Mouse (Mus musculus) brain, embryonic 18.5 days (tissue): Measurements from ENCODE around the gene Tnni3k.

Experiments
- DNase-seq: peaks from one replicate; pipeline ENCODE4 v3.0.0-alpha.2; 2012; ENCODE audit warnings: low read depth, low spot score

Gene Tnni3k

DNA sequence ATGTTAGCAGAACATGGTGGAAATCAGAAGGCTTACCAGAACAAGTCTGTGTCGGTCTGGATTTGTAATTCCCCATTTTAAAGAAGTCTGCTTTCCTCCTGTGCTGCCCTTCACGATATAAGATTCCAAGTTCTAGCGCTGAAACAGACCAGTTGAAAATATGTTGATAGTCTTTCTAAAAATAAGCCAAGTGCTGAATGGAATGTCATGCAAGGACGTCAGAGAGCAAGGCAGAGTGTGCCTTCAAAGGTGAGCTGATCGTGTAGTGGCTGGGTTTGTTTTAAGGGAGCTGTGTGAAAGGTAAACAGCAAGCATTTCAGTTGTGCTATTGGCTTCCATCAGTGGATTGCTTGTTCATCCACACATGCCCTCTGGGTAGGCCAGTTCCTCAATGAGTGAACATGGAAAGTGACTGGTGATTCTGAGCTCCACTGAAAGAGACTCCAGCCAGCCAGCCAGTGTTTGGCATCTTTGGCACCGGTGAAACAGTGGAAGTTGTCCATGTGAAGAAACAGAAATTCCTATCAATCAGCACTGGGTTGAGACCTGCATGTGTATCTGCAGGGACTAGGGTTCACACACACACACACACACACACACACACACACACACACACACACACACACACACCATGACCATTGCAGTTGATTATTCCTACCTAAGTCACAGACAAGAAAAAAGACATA is at the start of gene Tnni3k:
Tnni3k (minus strand) TSS at position 177 of the 686 bp plus-strand sequence.
- no peak for DNase-seq

DNA sequence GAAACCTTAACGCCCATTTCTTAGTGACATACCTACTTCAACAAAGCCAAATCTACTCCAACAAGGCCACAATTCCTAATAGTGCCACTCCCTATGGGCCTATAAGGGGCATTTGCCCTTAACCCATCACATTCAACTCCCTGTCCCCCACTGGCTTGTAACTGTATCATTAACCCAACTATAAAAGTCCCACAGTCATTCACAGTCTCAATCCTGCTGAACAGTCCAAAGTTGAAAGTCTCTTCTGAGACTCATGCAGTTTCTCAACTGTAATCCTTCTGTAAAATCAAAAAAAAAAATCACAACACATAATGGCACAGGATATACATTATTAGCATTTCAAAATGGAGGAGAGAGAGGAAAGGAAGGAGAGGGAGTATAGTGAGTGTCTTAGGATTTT is 44.1 kb upstream of the Tnni3k start:
- no peak for DNase-seq

DNA sequence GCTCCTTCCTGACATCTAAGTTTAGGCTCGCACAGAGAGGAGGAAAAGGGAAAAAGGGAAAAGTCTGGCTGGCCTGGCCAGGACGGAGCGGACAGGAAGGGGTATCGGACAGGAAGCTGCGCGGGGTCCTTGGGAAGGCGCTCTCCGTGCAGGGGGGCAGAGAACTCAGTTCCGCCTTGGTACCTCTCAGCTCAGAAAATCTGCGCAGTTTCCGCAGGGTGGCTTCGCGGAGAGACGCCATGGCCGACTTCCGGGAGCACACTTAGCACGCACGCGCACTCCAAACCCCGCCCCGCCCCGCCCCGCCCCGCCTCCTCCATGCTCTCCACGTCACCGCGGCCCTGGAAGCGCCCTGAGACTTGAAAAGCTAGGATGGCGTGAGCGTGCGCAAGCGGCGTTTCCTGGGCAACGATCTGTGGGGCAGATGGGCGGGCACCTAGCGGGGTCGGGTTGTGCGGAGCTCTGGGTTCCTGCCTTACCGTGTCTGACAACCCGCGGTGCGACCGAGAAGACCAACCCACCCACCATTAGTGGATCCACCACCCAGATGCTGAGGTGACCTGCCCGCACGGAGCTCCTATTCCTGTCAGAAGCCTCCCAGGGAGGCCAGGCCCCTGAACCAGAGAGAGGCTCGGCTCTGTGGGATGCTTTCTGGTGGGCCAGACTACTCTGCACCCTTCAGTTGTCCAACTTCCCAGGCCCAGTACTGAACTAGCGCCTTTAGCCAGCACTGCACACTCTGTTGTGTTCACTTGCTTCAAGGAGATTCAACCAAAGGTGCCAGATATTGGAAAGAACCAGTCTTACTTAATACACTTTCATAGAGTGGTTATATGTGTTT is 38.1 kb upstream of the Tnni3k start, which contains the start of the genes Fpgt and Lrriq3:
Fpgt (minus strand) TSS at position 288 of the 841 bp plus-strand sequence.
Lrriq3 (plus strand) TSS at position 319 of the 841 bp plus-strand sequence.
- peak; percentile 87 for DNase-seq

DNA sequence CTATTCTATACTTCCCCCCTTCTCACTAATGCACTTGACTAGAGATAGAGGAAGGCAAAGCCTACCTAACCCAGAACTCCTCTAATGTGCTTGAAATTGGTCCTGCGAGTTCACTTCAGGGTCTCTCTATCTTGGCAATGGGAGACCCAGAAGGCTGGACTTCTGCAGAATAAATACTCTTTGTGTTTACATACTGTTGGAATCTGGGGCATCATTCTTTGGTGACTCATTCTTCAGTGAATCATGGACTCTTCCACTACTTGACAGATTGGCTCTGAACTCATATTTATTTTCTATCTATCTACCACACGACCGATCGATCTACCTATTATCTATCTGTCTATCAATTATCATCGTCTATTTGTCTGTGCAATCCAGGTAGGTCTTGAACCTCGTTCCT is 36.9 kb upstream of the Tnni3k start:
- DNase-seq: no peak

DNA sequence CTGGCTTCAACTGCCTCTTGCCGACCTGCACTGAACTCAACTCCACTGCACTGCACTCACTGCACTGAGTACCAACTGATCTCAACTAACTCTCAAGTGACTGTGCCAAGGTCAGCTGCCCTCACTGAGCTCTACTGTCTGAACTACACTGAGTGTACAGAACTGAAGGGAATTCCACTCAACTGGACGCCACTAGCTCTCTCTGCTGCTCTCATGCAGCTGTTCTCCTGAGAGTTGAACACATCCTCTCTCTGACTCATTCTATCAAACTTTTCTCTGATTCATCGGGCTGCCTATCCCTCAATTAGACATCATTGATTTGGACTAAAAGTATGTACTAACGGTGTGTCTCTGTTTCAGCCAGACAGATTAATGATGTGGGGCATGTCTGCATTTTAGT is 22.7 kb upstream of the Tnni3k start:
- DNase-seq: no peak

DNA sequence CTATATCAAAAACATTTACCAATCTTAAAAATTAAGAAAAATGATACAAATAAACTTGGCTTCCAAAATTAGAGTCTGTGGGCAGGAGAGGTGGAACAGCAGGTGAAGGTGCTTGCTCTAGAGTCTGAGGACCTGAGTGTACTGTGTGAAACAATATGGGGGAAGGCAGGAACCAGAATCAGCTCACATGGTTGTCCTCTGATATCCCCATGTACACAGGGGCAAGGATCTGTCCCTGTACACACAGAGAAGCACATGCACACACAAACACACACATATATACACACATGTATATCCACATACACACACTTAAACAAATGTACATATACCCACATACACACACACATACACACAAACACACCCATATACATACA is 4.2 kb upstream of the Tnni3k start:
- DNase-seq: no peak

DNA sequence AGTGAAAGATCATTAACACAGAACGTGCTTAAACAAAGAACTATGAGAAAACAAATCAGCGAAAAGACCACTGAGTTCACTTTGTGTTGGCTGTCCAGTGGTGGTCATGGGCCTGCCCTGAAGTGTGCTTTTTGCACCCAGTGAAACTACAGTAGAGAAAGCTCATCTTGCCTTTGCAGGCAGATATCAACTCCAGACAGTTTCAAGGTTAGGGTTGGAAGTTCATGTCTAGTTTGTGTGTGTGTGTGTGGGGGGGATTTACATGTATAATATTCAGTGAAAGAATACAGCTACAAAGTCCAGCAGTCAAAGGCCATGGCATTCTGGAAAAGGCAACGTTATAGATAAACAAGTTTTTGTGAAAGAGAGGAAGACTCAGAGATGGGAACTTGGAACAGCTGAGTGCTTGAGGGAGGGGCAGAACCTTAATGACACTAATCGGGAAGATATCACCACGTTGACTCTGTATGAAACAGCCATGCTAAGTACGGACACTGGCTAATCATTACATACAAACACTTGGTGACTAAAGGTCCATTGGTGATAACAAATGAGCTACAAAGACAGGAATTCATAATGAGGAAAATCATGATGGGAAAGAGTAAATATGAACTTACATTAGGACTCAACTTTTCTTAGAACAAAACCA is 3.7 kb upstream of the Tnni3k start:
- DNase-seq: no peak

DNA sequence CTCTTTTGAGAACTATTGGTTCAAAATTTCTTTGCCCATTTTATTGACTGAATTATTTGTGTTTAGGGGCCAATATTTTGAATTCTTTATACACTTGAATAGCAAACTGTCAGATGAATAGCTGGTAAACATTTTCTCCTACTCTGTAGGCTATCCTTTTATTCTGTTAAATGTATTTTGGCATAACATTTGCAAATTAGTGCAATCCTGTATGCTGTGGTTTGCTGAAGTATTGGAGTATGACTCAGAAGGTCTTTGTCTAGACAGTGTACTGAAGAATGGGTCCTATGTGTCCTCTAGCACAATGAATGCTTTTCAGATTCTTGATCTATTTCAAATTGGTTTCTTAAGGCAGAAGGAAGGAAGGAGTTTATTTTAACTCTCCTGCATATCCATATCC is 2.4 kb upstream of the Tnni3k start:
- no peak for DNase-seq

DNA sequence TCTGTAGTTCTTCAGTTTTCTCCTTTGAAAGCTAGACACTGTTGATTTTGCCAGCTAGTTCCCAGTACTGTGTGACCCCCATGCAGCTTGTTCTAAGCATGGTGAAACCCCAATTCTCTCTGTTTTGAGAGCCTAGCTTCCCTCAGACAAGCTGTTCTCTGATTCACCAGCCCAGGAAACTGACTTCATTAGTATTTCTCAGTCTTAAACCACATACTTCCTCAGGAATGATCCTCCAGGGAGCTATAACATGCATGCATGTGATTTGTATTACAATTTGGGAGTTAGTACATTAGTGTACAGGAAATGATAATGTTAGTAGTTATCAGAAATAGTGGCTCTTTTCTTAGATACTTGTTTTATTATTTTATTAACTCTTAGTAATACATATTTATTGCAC is 1.4 kb upstream of the Tnni3k start:
- no peak for DNase-seq

DNA sequence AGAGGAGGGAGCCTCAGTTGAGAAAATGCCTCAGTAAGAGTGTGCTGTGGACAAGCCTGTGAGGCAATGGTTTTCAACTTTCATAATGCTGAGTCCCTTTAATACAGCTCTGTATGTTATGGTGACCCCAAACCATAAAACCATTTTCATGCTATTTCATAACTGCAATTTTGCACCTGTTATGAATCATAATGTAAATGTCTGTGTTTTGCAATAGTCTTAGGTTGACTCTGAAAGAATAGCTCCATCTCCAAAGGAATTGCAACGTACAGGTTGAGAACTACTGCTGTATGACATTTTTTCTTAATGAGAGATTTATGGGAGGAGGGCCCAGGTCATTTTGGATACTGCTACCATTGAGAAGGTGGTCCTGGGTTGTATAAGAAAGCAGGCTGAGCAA is 2.0 kb downstream of the Tnni3k start:
- no peak for DNase-seq

DNA sequence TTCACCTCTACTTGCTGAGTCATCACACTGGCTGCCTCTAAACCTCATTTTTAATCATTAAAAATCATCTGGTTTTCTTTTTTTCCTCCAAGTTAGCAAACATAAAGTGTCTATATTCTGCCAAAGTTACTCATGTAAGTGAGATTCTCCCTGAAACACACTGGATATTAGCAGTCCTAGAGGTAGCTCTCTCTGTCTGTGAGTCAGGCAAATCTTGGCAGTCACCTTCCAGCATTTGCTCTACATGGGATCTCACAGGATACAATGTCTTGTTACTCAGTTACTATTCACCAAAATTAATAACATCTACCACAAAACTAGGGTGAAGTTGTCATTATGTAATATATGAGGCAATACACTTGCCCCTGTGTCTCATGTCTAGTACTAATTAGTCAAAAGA is 3.2 kb downstream of the Tnni3k start:
- DNase-seq: no peak

DNA sequence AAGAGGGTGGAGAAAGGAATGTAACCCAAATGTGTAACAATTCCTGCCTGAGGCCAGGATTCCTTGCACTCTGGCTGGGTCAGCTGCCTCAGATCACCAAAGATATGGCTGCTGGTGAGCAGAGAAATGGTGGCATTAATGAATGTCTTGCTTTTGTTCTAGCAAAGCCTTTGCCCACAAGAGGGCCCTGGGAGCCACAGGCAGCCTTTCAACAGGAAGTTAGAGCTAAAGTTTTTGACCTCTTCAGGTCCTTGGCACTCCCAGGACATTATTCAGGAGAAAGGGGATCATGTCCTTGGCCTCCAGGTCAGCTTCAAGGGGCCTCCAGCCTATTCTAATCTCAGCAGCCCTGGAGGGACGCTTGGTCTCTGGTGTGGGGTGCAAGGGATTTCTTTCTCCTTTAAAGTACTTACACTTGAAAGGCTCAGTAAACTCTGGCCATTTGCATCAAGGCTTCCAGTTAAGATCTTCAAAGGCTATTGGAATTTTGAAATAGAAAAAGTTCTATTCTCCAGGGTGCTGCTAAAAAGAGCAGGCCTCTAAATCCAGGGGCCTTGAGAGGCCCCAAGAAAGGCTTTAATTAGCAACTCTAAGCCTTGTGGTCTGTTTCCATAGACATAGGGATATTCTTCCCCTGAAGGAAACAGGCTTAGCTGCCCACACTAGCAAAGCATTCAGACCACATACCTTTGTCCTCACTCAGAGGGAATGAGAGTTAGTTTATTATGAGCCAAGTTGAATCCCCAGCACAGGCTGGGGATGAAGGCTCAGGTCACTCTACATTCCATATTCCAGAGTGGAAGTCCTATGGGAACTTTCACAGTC is 16.0 kb downstream of the Tnni3k start:
- no peak for DNase-seq

DNA sequence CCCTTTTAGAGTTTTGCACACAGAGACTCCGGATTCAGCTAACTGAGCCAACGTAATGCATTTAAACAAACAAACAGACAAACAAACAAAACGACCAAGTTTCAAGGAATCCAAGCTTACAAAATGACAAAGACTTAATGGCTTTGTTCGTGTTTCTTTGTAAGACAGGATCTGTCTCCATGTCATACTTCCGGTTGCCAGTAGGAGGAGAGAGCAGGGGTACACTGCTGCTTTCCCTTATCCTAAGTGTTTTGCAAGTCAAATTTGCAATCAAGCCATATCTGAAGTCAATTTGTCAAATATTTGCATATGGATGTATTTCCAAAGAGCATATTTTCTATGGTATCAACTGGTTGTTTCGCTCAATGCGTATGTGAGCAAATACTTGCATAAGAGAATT is 20.9 kb downstream of the Tnni3k start:
- DNase-seq: no peak

DNA sequence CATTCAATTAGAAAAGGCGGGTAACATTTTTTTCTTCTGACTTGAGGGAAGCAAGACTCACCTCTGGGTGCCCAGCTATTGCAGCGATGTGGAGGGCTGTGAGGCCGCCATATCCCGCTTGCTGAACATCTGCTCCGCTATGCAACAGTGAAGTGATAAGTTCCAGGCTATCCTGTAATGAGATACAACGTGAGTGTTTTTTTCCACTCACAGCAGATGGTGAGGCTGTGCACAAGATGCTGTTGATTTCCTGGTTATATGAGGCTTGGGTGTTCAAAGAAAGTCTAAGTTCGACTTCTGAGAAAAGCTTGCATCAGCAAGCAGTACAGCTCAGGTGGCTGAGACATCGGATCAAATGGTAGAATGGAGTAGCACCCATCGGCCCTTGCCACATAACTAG is 25.0 kb downstream of the Tnni3k start:
- DNase-seq: peak; percentile 10

DNA sequence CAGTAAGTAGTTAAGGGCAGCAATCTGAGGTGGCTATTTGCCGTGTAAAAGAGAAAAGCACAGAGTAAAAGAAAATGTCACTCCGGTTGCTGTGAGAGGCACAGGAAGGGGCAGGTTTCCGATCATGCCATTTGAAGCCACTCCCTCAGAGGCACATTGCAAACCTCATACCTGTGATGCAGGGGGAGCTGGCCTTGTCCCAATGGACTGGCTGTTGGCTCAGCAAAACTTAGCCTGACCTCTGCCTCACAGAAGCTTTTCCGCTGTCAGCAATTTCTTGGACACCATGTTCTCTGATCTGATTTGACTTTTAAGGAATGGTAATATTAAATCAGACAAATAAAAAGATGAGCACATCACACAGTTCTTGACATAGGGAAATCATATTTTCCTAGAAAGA is 52.4 kb downstream of the Tnni3k start:
- DNase-seq: no peak

DNA sequence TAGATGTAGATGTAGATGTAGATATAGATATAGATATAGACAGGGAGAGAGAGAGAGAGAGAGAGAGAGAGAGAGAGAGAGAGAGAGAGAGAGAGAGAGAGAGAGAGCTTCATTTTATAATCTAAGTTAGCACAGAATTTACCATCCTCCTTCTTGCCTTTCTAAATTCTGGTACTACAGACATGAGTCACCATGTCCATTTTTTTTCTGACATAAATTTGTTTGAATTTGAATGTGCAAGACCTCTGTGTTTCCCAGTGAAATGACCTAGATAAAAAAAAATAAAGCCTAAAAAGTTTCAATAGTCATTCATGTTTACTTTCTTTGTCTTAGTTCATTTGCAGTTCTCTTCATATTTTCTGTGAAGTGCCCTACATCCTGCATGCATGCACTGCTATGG is 54.2 kb downstream of the Tnni3k start:
- DNase-seq: no peak

DNA sequence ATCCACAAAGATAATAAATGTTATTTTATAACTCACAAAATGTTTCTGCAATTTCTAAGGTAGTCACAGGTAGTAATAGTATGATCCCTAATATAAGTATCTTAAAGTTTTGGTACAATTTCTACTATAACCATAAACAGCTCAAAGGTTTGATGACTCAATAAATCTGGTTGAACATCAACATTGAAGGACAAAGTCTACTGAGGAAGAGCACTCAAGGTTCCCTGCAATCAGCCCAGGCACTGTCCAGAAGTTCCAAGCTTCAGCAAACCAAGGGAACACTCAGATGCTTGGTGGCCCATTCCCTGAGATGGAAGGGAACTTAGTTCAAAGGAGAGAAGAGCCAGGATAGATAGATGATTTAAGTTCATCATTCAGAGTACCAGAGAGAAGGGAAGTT is 62.5 kb downstream of the Tnni3k start:
- DNase-seq: no peak

DNA sequence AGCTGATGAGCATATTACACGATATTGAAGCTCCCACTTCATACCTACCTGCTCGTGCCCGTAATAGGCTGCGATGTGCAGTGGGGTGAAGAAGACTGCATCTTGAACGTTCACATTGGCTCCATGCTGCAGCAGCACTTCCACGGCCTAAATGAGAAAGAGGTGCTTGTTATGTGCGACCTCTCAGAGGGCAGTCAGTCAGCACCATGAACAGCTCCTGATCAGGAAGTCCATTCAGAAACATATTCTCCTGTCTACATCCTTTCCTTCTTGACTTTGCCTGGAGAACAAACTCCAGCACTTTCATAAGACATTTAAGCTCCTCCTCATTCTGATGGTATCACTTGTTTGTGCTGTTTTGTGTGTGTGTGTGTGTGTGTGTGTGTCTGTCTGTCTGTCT is 76.1 kb downstream of the Tnni3k start:
- DNase-seq: no peak

DNA sequence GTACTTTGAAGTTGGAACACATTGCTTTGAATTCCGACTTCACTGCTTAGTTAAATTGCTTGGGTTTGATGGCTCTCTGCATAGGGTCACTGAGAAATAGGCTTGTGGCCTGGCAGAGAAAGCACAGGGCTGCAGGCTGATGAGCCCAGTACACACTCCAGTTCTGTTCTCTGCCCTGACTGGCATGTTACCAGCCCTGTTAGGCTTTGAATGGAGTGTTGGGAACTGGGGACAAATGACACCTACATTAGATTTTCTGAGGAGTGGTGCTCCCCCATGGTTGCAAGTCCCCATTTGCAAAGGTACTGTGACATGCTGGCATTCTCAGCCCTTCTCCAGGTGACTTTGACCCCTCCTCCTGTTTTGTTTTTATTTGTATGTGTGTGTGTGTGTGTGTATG is 83.6 kb downstream of the Tnni3k start:
- no peak for DNase-seq

DNA sequence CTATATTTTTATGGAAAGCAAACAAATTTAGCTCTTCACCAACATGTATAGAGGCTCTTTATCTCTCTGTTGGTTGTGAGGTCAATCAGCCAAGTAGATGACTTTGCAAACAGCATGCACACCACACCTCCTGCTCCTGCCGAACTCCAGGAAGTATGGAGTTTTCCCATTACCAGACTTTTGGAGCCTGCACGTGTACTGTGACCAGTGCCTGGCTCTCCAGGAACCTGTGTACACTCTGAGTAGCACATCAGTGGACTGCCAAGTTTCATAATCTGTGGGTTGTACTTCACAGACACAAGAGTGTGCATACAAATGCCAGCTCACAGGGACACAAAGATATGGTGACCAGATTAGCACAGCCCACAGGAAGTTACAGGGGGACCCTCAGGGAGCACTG is 84.2 kb downstream of the Tnni3k start:
- DNase-seq: no peak

DNA sequence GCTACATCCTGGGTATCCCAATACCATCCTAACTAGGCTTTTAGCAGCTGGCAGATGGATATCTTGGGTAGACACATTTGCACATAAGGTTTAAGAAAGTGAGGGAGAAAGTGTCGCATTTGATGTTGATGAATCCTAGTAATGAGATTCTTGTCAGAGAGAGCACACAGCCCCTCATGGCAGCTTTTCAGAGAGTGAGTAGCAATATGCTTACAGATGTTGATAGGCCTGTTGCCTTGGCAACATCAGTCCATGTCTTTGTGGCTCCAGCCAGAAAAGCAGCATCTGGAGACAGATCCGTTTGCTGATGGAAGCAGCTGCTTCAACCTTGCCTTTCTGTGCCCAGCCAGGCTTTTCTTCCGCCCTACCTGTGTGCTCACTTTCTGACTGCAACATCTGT is 93.9 kb downstream of the Tnni3k start:
- DNase-seq: peak; percentile 43

DNA sequence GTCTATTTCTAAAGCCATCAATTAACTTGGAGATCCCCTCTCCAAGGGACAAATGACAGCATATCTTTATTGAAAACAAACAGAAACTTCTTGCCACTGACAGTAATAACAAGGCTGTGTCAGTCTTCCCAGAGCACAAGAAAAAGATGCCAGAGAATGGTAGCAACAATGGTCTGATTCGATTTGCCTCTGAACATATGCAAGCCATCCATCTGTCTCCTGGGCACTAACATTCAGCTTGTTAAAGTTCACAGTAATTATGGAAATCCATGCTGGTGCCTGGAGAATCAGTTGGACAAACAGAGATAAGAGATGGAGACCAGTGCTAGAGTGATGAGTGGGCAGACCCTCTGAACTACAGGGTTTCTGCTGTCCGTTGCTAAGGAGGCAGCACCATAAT is 102.1 kb downstream of the Tnni3k start:
- no peak for DNase-seq
